In the genomic region with DNA sequence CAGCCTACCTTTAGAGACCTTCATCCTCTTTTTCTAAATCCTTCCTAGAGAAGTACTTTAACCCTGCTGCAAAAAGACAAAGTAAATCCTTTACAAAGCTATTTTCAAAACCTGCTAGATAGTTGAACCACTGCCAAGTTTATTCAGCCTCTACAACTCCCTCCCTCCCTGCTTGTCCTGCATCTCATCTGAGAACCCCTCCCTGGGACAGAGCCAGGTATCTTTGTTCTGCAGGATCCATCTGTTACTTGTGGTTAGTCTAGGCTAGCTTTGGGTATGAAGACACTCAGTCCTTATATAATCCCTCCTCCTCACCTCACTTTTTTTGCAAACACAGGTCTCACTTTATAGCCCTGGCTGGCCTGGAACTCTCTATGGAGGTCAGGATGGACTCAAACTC, we compare ENCODE assay signal across 19 mouse cellular contexts. TPM values are rescaled to one million over a fixed set of nuclear protein-coding genes. Genes with fewer than 3 reads are reported as not detected.
DNase-seq lines count a peak whose midpoint lies in the region; ATAC-seq and TF ChIP-seq lines count a peak whose summit lies in the region.
"Had no signal": no experiment of that assay in that cellular context is flagged by ENCODE, and none has a peak within 500 bp of the region (broad histone marks: within the 10 kb centered on the region; RNA-seq: fewer than 3 reads in every experiment).

No protein-coding gene starts in this region.

- peak overlapping the region; percentile 19; the same call in 1 of the 2 replicates for H3K27ac ChIP-seq in forebrain, embryonic 16.5 days (ENCODE audit: low read length)
- H3K27ac ChIP-seq in forebrain, embryonic 13.5 days, result no peak overlapping the region; the same call in 1 of the 2 replicates
- H3K27ac ChIP-seq in lung, embryonic 14.5 days (ENCODE audit: low read depth), result no peak overlapping the region
- H3K27ac ChIP-seq: heart, embryonic 13.5 days; hindbrain, embryonic 12.5 days; midbrain, embryonic 13.5 days; neural tube, embryonic 13.5 days had no signal

- peaks cover 46% of the 10 kb centered on the region for H3K36me3 ChIP-seq in forebrain, embryonic 16.5 days (ENCODE audit: control insufficient read depth, insufficient read depth)
- peaks cover 98% of the 10 kb centered on the region for H3K36me3 ChIP-seq in forebrain, embryonic 13.5 days (ENCODE audit: poor library complexity, severe bottlenecking)
- H3K36me3 ChIP-seq in lung, embryonic 14.5 days (ENCODE audit: insufficient read depth), result peaks cover 81% of the 10 kb centered on the region

- H3K27me3 ChIP-seq in forebrain, embryonic 16.5 days (replicated peaks; ENCODE audit: control insufficient read depth, insufficient read depth, low read length), result no peaks in the 10 kb centered on the region
- no peaks in the 10 kb centered on the region for H3K27me3 ChIP-seq in forebrain, embryonic 13.5 days
- no peaks in the 10 kb centered on the region for H3K27me3 ChIP-seq in lung, embryonic 14.5 days (ENCODE audit: insufficient read depth, low read length)
- H3K27me3 ChIP-seq: CH12.LX; heart, embryonic 13.5 days; hindbrain, embryonic 12.5 days; midbrain, embryonic 13.5 days; neural tube, embryonic 13.5 days had no signal

- DNase-seq in lung, embryonic 14.5 days, result peak; percentile 24
- no peak for DNase-seq in lung, postnatal 36 days
- DNase-seq in liver, result peak; percentile 38
- peak; percentile 78 for DNase-seq in telencephalon, adult 2 months (ENCODE audit: low read depth, low spot score)
- no peak for DNase-seq in heart, adult 18-20 months
- DNase-seq: adrenal gland, postnatal 10 days; gastrocnemius, postnatal 10 days; kidney, adult 18-20 months; lung, postnatal 14 days; thymus, adult 18-20 months had no signal

- no peak overlapping the region for H3K4me3 ChIP-seq in forebrain, embryonic 16.5 days (replicated peaks; ENCODE audit: low read length)
- H3K4me3 ChIP-seq in forebrain, embryonic 13.5 days, result no peak overlapping the region
- H3K4me3 ChIP-seq in lung, embryonic 14.5 days (ENCODE audit: low read depth, low read length), result no peak overlapping the region
- H3K4me3 ChIP-seq: heart, embryonic 13.5 days; hindbrain, embryonic 12.5 days; midbrain, embryonic 13.5 days; neural tube, embryonic 13.5 days had no signal

- no peaks in the 10 kb centered on the region for H3K4me1 ChIP-seq in forebrain, embryonic 16.5 days (replicated peaks; ENCODE audit: control insufficient read depth, insufficient read depth, low read length)
- no peaks in the 10 kb centered on the region for H3K4me1 ChIP-seq in forebrain, embryonic 13.5 days
- H3K4me1 ChIP-seq in lung, embryonic 14.5 days (ENCODE audit: insufficient read depth), result no peaks in the 10 kb centered on the region
- H3K4me1 ChIP-seq: hindbrain, embryonic 12.5 days; midbrain, embryonic 13.5 days; neural tube, embryonic 13.5 days had no signal

- no peak for TF ChIP-seq CTCF in lung, embryonic 14.5 days (IDR thresholded peaks at IDR 0.05; ENCODE audit: low read depth)

- no peak overlapping the region for H3K9ac ChIP-seq in forebrain, embryonic 16.5 days (replicated peaks; ENCODE audit: low read depth, low read length)
- H3K9ac ChIP-seq in forebrain, embryonic 13.5 days, result no peak overlapping the region
- H3K9ac ChIP-seq in lung, embryonic 14.5 days, result no peak overlapping the region
- H3K9ac ChIP-seq: heart, embryonic 13.5 days; hindbrain, embryonic 12.5 days; midbrain, embryonic 13.5 days; neural tube, embryonic 13.5 days had no signal

- no peaks in the 10 kb centered on the region for H3K9me3 ChIP-seq in forebrain, embryonic 16.5 days (ENCODE audit: control insufficient read depth, low read length)
- no peaks in the 10 kb centered on the region for H3K9me3 ChIP-seq in forebrain, embryonic 13.5 days (replicated peaks)
- H3K9me3 ChIP-seq in lung, embryonic 14.5 days (ENCODE audit: low read depth, low read length), result no peaks in the 10 kb centered on the region
- H3K9me3 ChIP-seq: heart, embryonic 13.5 days; hindbrain, embryonic 12.5 days; midbrain, embryonic 13.5 days; neural tube, embryonic 13.5 days had no signal

- H3K4me2 ChIP-seq in forebrain, embryonic 16.5 days (ENCODE audit: low read length), result no peak overlapping the region
- H3K4me2 ChIP-seq in forebrain, embryonic 13.5 days, result no peak overlapping the region
- no peak overlapping the region for H3K4me2 ChIP-seq in lung, embryonic 14.5 days
- H3K4me2 ChIP-seq: heart, embryonic 13.5 days; hindbrain, embryonic 12.5 days; midbrain, embryonic 13.5 days; neural tube, embryonic 13.5 days had no signal

- ATAC-seq in forebrain, embryonic 16.5 days, result no peak
- ATAC-seq in forebrain, embryonic 13.5 days, result no peak
- no peak for ATAC-seq in lung, embryonic 14.5 days (ENCODE audit: insufficient read depth)
- ATAC-seq: midbrain, embryonic 13.5 days had no signal

RNA-seq across cellular contexts. Expression of a gene that starts 30.1 kb away (rescaled TPM):
- polyA plus RNA-seq in forebrain, embryonic 16.5 days (2015; fragmentation: Nextera tagmentation; extraction: Ambion mirVana), result 81.8 and 97.2 TPM in 2 replicates
- polyA plus RNA-seq in forebrain, embryonic 13.5 days (2015; fragmentation: Nextera tagmentation; extraction: Ambion mirVana), result 66.0 and 76.1 TPM in 2 replicates
- 56.5 and 71.3 TPM in 2 replicates for polyA plus RNA-seq in lung, embryonic 14.5 days (2014; fragmentation: Nextera tagmentation; extraction: Ambion mirVana)
- total RNA-seq in heart, adult 18-20 months (2021), result 10 to 100 TPM; 57.6 to 57.8 TPM

RNA-seq across cellular contexts. Expression of a gene that starts 37.5 kb away (rescaled TPM):
- polyA plus RNA-seq in forebrain, embryonic 16.5 days (2015; fragmentation: Nextera tagmentation; extraction: Ambion mirVana), result not detected in 2 replicates
- polyA plus RNA-seq in forebrain, embryonic 13.5 days (2015; fragmentation: Nextera tagmentation; extraction: Ambion mirVana), result not detected in 2 replicates
- polyA plus RNA-seq in lung, embryonic 14.5 days (2014; fragmentation: Nextera tagmentation; extraction: Ambion mirVana), result 0.33 and 0.53 TPM in 2 replicates
- total RNA-seq in heart, adult 18-20 months (2021), result not detected
- total RNA-seq: adrenal gland, postnatal 10 days; gastrocnemius, postnatal 10 days; layer of hippocampus, postnatal 10 days had no signal
- polyA plus RNA-seq: hindbrain, embryonic 12.5 days; limb, embryonic 11.5 days; midbrain, embryonic 13.5 days; neural tube, embryonic 13.5 days had no signal

RNA-seq across cellular contexts. Expression of a gene that starts 49.2 kb away (rescaled TPM):
- polyA plus RNA-seq in forebrain, embryonic 16.5 days (2015; fragmentation: Nextera tagmentation; extraction: Ambion mirVana), result not detected in 2 replicates
- polyA plus RNA-seq in forebrain, embryonic 13.5 days (2015; fragmentation: Nextera tagmentation; extraction: Ambion mirVana), result not detected in 2 replicates
- polyA plus RNA-seq in lung, embryonic 14.5 days (2014; fragmentation: Nextera tagmentation; extraction: Ambion mirVana), result not detected in 2 replicates
- not detected for total RNA-seq in heart, adult 18-20 months (2021)
- total RNA-seq: CH12.LX; gastrocnemius, postnatal 10 days; layer of hippocampus, postnatal 10 days had no signal
- polyA plus RNA-seq: heart, embryonic 13.5 days; hindbrain, embryonic 12.5 days; limb, embryonic 11.5 days; midbrain, embryonic 13.5 days; neural tube, embryonic 13.5 days had no signal

Comparison
In these comparisons a context has a peak if more than half of its experiments do, and no peak if none do; other contexts are left out.
1. DNase-seq: peak in lung, embryonic 14.5 days (single experiment), liver (single experiment) and telencephalon, adult 2 months (single experiment); none in lung, postnatal 36 days (single experiment) and heart, adult 18-20 months (0 of 2).